Mouse (Mus musculus): Measurements from ENCODE around the gene Pfkp.

The Pfkp gene

GRCm38 (mm10) chr13:6600626-6601025 lies 48.0 kb downstream of the Pfkp start:
- no peak for DNase-seq

- no peak for DNase-seq
Measured at GRCm38 (mm10) chr13:6597801-6598200, 50.8 kb downstream of the Pfkp start.

GRCm38 (mm10) chr13:6595403-6595802 lies 53.2 kb downstream of the Pfkp start:
- DNase-seq: no peak

- DNase-seq: no peak
Measured at GRCm38 (mm10) chr13:6590846-6591245, 57.7 kb downstream of the Pfkp start.

- no peak for DNase-seq
Measured at GRCm38 (mm10) chr13:6586009-6586408, 62.6 kb downstream of the Pfkp start.

GRCm38 (mm10) chr13:6583499-6584125 lies 65.0 kb downstream of the Pfkp start:
- DNase-seq: no peak

GRCm38 (mm10) chr13:6575920-6576509 lies 72.6 kb downstream of the Pfkp start:
- no peak for DNase-seq

- DNase-seq: no peak
Measured at GRCm38 (mm10) chr13:6565571-6565970, 83.0 kb downstream of the Pfkp start.

GRCm38 (mm10) chr13:6562409-6562808 lies 86.2 kb downstream of the Pfkp start:
- DNase-seq: no peak

- no peak for DNase-seq
Measured at GRCm38 (mm10) chr13:6557771-6558170, 90.8 kb downstream of the Pfkp start.

- no peak for DNase-seq
Measured at GRCm38 (mm10) chr13:6555656-6556055, 92.9 kb downstream of the Pfkp start.

- no peak for DNase-seq
Measured at GRCm38 (mm10) chr13:6553708-6554107, 94.9 kb downstream of the Pfkp start.

- DNase-seq: no peak
Measured at GRCm38 (mm10) chr13:6535287-6535932, 113.2 kb downstream of the Pfkp start.

GRCm38 (mm10) chr13:6532683-6533082 lies 115.9 kb downstream of the Pfkp start:
- DNase-seq: peak; percentile 20
